Mouse (Mus musculus): ENCODE measurements around the gene Eif4e. TPM values are rescaled to one million over a fixed set of nuclear protein-coding genes. Genes with fewer than 3 reads are reported as not detected.

The Eif4e gene
- polyA plus RNA-seq (2021) = 347 TPM

- in situ Hi-C loops (cut with MboI; ENCODE audit: low pct_unique_long_range_greater_than_20kb) = no loop called here
- H3K27me3 ChIP-seq = no peaks in the 10 kb centered on the region
- DNase-seq (ENCODE audit: low read depth, low spot score) = peak; percentile 92
- POLR2A ChIA-PET = interaction anchor here (0.5 to 1.2 kb wide), 8 partner anchors 17 to 106 kb away, joined by 3 to 14 read pairs (median 4); partner anchors contain the start of gene Metap1
- peak; percentile 63 for ATAC-seq
- CTCF ChIA-PET = interaction anchor here (0.7 to 2.6 kb wide), 7 partner anchors 10 to 70 kb away, joined by 4 to 20 read pairs (median 5); no protein-coding TSS in a partner anchor
- no peak for TF ChIP-seq CTCF (IDR thresholded peaks at IDR 0.05)
Observed at GRCm38 (mm10) chr3:138526073-138526915, at the start of gene Eif4e. TSS of gene Eif4e (plus strand) at chr3:138526179.

- in situ Hi-C loops (cut with MboI; ENCODE audit: low pct_unique_long_range_greater_than_20kb) = no loop called here
- CTCF ChIA-PET = no interaction called here
Observed at GRCm38 (mm10) chr3:138479489-138479888, 46.5 kb upstream of the Eif4e start.

GRCm38 (mm10) chr3:138481526-138482284 is 44.3 kb upstream of the Eif4e start:
- in situ Hi-C loops (cut with MboI; ENCODE audit: low pct_unique_long_range_greater_than_20kb) = no loop called here
- CTCF ChIA-PET = interaction anchor here (1.0 to 1.9 kb wide), 6 partner anchors 9 to 765 kb away, joined by 3 to 9 read pairs (median 6); no protein-coding TSS in a partner anchor
- POLR2A ChIA-PET = no interaction called here
- no peak for ATAC-seq
- TF ChIP-seq CTCF (IDR thresholded peaks at IDR 0.05) = no peak
- H3K27me3 ChIP-seq = no peaks in the 10 kb centered on the region
- no peak for DNase-seq (ENCODE audit: low read depth, low spot score)

More at GRCm38 (mm10) chr3:138479489-138479888, 46.5 kb upstream of the Eif4e start:
- DNase-seq (ENCODE audit: low read depth, low spot score) (no peak), ATAC-seq (no peak)
- TF ChIP-seq CTCF (IDR thresholded peaks at IDR 0.05) = no peak
- POLR2A ChIA-PET = no interaction called here
- no peaks in the 10 kb centered on the region for H3K27me3 ChIP-seq

GRCm38 (mm10) chr3:138483240-138483639 is 42.7 kb upstream of the Eif4e start:
- POLR2A ChIA-PET = interaction anchor here (1.0 kb wide), 1 partner anchor 8 kb away, joined by 3 read pairs; no protein-coding TSS in a partner anchor
- in situ Hi-C loops (cut with MboI; ENCODE audit: low pct_unique_long_range_greater_than_20kb) = no loop called here
- no peak for TF ChIP-seq CTCF (IDR thresholded peaks at IDR 0.05)
- CTCF ChIA-PET = no interaction called here
- ATAC-seq (no peak), DNase-seq (ENCODE audit: low read depth, low spot score) (no peak)
- no peaks in the 10 kb centered on the region for H3K27me3 ChIP-seq

GRCm38 (mm10) chr3:138488584-138489326 is 37.2 kb upstream of the Eif4e start:
- in situ Hi-C loops (cut with MboI; ENCODE audit: low pct_unique_long_range_greater_than_20kb) = no loop called here
- TF ChIP-seq CTCF (IDR thresholded peaks at IDR 0.05) = no peak
- peak; percentile 4 for DNase-seq (ENCODE audit: low read depth, low spot score)
- ChIA-PET POLR2A (interaction anchor here (0.8 to 1.5 kb wide), 5 partner anchors 13 to 38 kb away, joined by 3 to 14 read pairs (median 4); partner anchors contain the start of gene Eif4e), CTCF (interaction anchor here (1.3 to 3.9 kb wide), 2 partner anchors 12 to 22 kb away, joined by 4 to 16 read pairs; no protein-coding TSS in a partner anchor)
- no peaks in the 10 kb centered on the region for H3K27me3 ChIP-seq
- peak; percentile 54 for ATAC-seq

- CTCF ChIA-PET = interaction anchor here (1.2 to 3.9 kb wide), 3 partner anchors 12 to 250 kb away, joined by 3 to 16 read pairs (median 4); no protein-coding TSS in a partner anchor
- POLR2A ChIA-PET = interaction anchor here (0.5 to 1.5 kb wide), 6 partner anchors 13 to 505 kb away, joined by 3 to 14 read pairs (median 4); partner anchors contain the start of gene Eif4e
Observed at GRCm38 (mm10) chr3:138489327-138490033, 36.5 kb upstream of the Eif4e start, which contains the start of gene Metap1. TSS of gene Metap1 (minus strand) at chr3:138489515.

GRCm38 (mm10) chr3:138490034-138490337 is 36.0 kb upstream of the Eif4e start:
- in situ Hi-C loops (cut with MboI; ENCODE audit: low pct_unique_long_range_greater_than_20kb) = no loop called here
- ATAC-seq = no peak

More at GRCm38 (mm10) chr3:138489327-138490033, 36.5 kb upstream of the Eif4e start, which contains the start of gene Metap1:
- TF ChIP-seq CTCF (IDR thresholded peaks at IDR 0.05) = no peak
- in situ Hi-C loops (cut with MboI; ENCODE audit: low pct_unique_long_range_greater_than_20kb) = no loop called here
- DNase-seq (ENCODE audit: low read depth, low spot score) (peak; percentile 65), ATAC-seq (peak; percentile 100)
- no peaks in the 10 kb centered on the region for H3K27me3 ChIP-seq

GRCm38 (mm10) chr3:138493668-138494067 is 32.3 kb upstream of the Eif4e start:
- CTCF ChIA-PET = no interaction called here
- ATAC-seq (no peak), DNase-seq (ENCODE audit: low read depth, low spot score) (no peak)
- no peak for TF ChIP-seq CTCF (IDR thresholded peaks at IDR 0.05)
- in situ Hi-C loops (cut with MboI; ENCODE audit: low pct_unique_long_range_greater_than_20kb) = no loop called here
- H3K27me3 ChIP-seq = no peaks in the 10 kb centered on the region
- POLR2A ChIA-PET = no interaction called here

More at GRCm38 (mm10) chr3:138490034-138490337, 36.0 kb upstream of the Eif4e start:
- CTCF ChIA-PET = interaction anchor here (1.2 to 1.3 kb wide), 2 partner anchors 21 to 250 kb away, joined by 3 to 4 read pairs; no protein-coding TSS in a partner anchor
- no peaks in the 10 kb centered on the region for H3K27me3 ChIP-seq
- POLR2A ChIA-PET = interaction anchor here (0.5 kb wide), 1 partner anchor 506 kb away, joined by 3 read pairs; no protein-coding TSS in a partner anchor
- no peak for TF ChIP-seq CTCF (IDR thresholded peaks at IDR 0.05)
- no peak for DNase-seq (ENCODE audit: low read depth, low spot score)

- in situ Hi-C loops (cut with MboI; ENCODE audit: low pct_unique_long_range_greater_than_20kb) = no loop called here
Observed at GRCm38 (mm10) chr3:138494565-138494964, 31.4 kb upstream of the Eif4e start.

More at GRCm38 (mm10) chr3:138494565-138494964, 31.4 kb upstream of the Eif4e start:
- ChIA-PET CTCF (interaction anchor here (1.7 to 4.8 kb wide), 3 partner anchors 8 to 16 kb away, joined by 3 to 21 read pairs (median 3); no protein-coding TSS in a partner anchor), POLR2A (interaction anchor here (0.6 kb wide), 1 partner anchor 53 kb away, joined by 3 read pairs; no protein-coding TSS in a partner anchor)
- DNase-seq (ENCODE audit: low read depth, low spot score) = no peak
- H3K27me3 ChIP-seq = no peaks in the 10 kb centered on the region
- ATAC-seq = no peak
- no peak for TF ChIP-seq CTCF (IDR thresholded peaks at IDR 0.05)

Measured in Patski (cell line).